Mouse (Mus musculus) hematopoietic stem cell, adult 5-6 weeks (primary cell): ENCODE measurements around the gene Kctd10. TPM values are rescaled to one million over a fixed set of nuclear protein-coding genes. Genes with fewer than 3 reads are reported as not detected.

Experiments
- ATAC-seq, 2 experiments: fragments of 125-278 bp in 1 of 2; replicated peaks in 1 of 2; 2 replicates each; pipeline ENCODE4 v1.8.0; 2016 to 2017; ENCODE audit warnings: inconsistent platforms in 2 of 2, mild to moderate bottlenecking in 2 of 2, moderate number of reproducible peaks in 2 of 2, low read depth in 1 of 2, moderate TSS enrichment in 1 of 2; ENCODE audit not compliant: low FRiP score in 2 of 2, poor library complexity in 2 of 2, severe bottlenecking in 2 of 2, insufficient read depth in 1 of 2, low TSS enrichment in 1 of 2
- total RNA-seq: library from RNA; stranded (forward); fragments of 172-1452, 232-1000 nt; gene quantifications from 2 replicates; pipeline ENCODE4 v1.2.3, GENCODE M21; 2017

The Kctd10 gene
- total RNA-seq, 1 experiment from 2014 or later = 72.1 TPM

- no peak for ATAC-seq
These were observed 4.1 kb upstream of the Kctd10 start for GRCm38 (mm10) chr5:114384448-114384847.

GRCm38 (mm10) chr5:114383184-114383904 lies 3.0 kb upstream of the Kctd10 start:
- no peak for ATAC-seq

- ATAC-seq = 0 out of 4 replicates have a peak, but pooled peaks of 1 of the 2 experiments have one; percentile 11
These were observed 674 bp upstream of the Kctd10 start for GRCm38 (mm10) chr5:114381013-114381351.

GRCm38 (mm10) chr5:114379763-114380162 lies 545 bp downstream of the Kctd10 start:
- no peak for ATAC-seq

- no peak for ATAC-seq
These were observed 1.4 kb downstream of the Kctd10 start for GRCm38 (mm10) chr5:114378936-114379335.

- no peak for ATAC-seq
These were observed 2.0 kb downstream of the Kctd10 start for GRCm38 (mm10) chr5:114378177-114378920.

- peak; percentile 56 to 61 for ATAC-seq
These were observed 5.7 kb downstream of the Kctd10 start for GRCm38 (mm10) chr5:114374409-114375213.

GRCm38 (mm10) chr5:114373581-114373980 lies 6.7 kb downstream of the Kctd10 start:
- ATAC-seq = no peak

- no peak for ATAC-seq
These were observed 7.1 kb downstream of the Kctd10 start for GRCm38 (mm10) chr5:114373174-114373573.

GRCm38 (mm10) chr5:114372565-114372964 lies 7.7 kb downstream of the Kctd10 start:
- ATAC-seq = no peak

GRCm38 (mm10) chr5:114371731-114372473 lies 8.4 kb downstream of the Kctd10 start:
- no peak for ATAC-seq

- peak; percentile 28 to 34; a peak in 1 of 4 replicates for ATAC-seq
These were observed 9.0 kb downstream of the Kctd10 start for GRCm38 (mm10) chr5:114371331-114371730.

- ATAC-seq = no peak
These were observed 9.9 kb downstream of the Kctd10 start for GRCm38 (mm10) chr5:114370371-114370776.

- no peak for ATAC-seq
These were observed 10.4 kb downstream of the Kctd10 start for GRCm38 (mm10) chr5:114369921-114370320.

GRCm38 (mm10) chr5:114368803-114369496 lies 11.4 kb downstream of the Kctd10 start:
- ATAC-seq = no peak

- ATAC-seq = no peak
These were observed 12.2 kb downstream of the Kctd10 start for GRCm38 (mm10) chr5:114368121-114368520.
